Mouse (Mus musculus): ENCODE data around the gene Znhit1.

DNA sequence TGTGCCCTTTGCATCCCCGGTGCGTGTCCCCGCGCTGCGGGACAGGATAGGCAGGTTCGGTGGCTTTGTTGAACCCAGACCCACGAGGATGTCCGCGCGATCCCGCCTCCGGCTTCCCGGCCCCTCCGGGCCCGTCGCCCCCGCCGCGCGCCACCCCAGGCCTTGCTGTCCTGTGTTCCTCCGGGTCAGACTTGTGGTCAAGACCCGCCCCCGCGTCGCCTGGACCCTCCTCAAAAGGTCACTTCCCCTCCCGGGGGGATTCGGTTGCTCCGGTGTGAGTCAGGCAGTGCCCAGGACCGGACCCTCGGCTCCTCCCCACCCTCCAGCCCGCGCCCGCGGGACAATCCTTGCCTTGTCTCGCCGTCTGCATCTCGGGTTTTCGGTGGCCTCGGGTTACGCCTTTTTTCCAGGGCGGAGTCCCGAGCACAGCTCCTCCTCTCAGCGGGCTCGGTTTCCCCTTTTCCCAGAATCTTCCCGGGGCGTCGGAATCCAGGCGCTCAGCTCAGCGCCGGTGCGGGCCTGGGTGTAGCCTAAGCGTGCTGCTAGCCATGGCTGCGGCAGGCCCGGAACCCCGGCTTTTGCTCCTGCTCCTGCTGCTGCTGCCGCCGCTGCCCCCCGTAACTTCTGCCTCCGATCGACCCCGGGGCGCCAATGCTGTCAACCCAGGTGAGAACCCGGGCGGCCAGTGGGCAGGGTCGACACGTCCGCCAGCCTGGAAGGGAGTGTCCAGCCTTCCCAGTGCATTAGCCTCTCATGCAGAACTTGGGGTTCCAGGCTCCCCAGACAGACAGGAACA, 485 bp downstream of the Znhit1 start:
- no peak for TF ChIP-seq CTCF (IDR thresholded peaks at IDR 0.05; ENCODE audit: low read depth)
- TF ChIP-seq EP300 (IDR thresholded peaks at IDR 0.05; ENCODE audit: low read depth) = peak; percentile 70

Data from heart, postnatal 0 days (tissue).